Mouse (Mus musculus) intestine, embryonic 16.5 days (tissue): ENCODE results near the gene Ccdc102a. TPM values are rescaled to one million over a fixed set of nuclear protein-coding genes. Genes with fewer than 3 reads are reported as not detected.

Source experiments
- ATAC-seq: fragments of 200-750 bp; cut with Nextera tagmentation; 2 replicates; pipeline ENCODE4 v1.8.0; 2017; ENCODE audit warnings: moderate TSS enrichment, moderate library complexity
- H3K27ac ChIP-seq: fragments of 300-500 bp; sonication (generic); 2 replicates; pipeline ENCODE4 v1.5.1; 2014; ENCODE audit warnings: mild to moderate bottlenecking, low read length
- H3K27me3 ChIP-seq: fragments of 300-500 bp; sonication (generic); replicated peaks from 2 replicates; pipeline ENCODE4 v1.6.1; 2014; ENCODE audit warnings: low read length, control low read depth, mixed read lengths; ENCODE audit not compliant: control insufficient read depth, insufficient read depth
- H3K36me3 ChIP-seq: fragments of 300-500 bp; sonication (generic); 2 replicates; pipeline ENCODE4 v1.6.1; 2014; ENCODE audit warnings: low read length, control low read depth; ENCODE audit not compliant: control insufficient read depth, insufficient read depth
- H3K4me1 ChIP-seq: fragments of 300-500 bp; sonication (generic); 2 replicates; pipeline ENCODE4 v1.6.1; 2014; ENCODE audit warnings: low read length, control low read depth, mixed read lengths; ENCODE audit not compliant: control insufficient read depth, insufficient read depth
- H3K4me2 ChIP-seq: fragments of 300-500 bp; sonication (generic); 2 replicates; pipeline ENCODE4 v1.6.1; 2014; ENCODE audit warnings: low read depth, low read length, control low read depth
- H3K4me3 ChIP-seq: fragments of 300-500 bp; sonication (generic); 2 replicates; pipeline ENCODE4 v1.5.1; 2014; ENCODE audit warnings: mild to moderate bottlenecking, low read length
- H3K9ac ChIP-seq: fragments of 300-500 bp; sonication (generic); 2 replicates; pipeline ENCODE4 v1.6.1; 2014; ENCODE audit warnings: low read depth, low read length
- H3K9me3 ChIP-seq: fragments of 300-500 bp; sonication (generic); 2 replicates; pipeline ENCODE4 v1.6.1; 2016; ENCODE audit warnings: low read length, control low read depth; ENCODE audit not compliant: control insufficient read depth
- WGBS: fragments of 180-500 bp; shearing (Covaris S2); extraction: QIAGEN DNeasy Blood & Tissue Kit; methylation state at CpG from one replicate; pipeline ENCODE4 v1.1.7; 2014; 5-methylcytosine and 5-hydroxymethylcytosine counted together
- polyA plus RNA-seq: library from polyadenylated mRNA; unstranded; fragments of >200 nt; fragmentation: Nextera tagmentation; extraction: Ambion mirVana; gene quantifications from 2 replicates; pipeline ENCODE4 v1.2.1, GENCODE M21; 2015

Ccdc102a gene
- polyA plus RNA-seq, 1 experiment from 2014 or later, result 10.9 TPM

DNA sequence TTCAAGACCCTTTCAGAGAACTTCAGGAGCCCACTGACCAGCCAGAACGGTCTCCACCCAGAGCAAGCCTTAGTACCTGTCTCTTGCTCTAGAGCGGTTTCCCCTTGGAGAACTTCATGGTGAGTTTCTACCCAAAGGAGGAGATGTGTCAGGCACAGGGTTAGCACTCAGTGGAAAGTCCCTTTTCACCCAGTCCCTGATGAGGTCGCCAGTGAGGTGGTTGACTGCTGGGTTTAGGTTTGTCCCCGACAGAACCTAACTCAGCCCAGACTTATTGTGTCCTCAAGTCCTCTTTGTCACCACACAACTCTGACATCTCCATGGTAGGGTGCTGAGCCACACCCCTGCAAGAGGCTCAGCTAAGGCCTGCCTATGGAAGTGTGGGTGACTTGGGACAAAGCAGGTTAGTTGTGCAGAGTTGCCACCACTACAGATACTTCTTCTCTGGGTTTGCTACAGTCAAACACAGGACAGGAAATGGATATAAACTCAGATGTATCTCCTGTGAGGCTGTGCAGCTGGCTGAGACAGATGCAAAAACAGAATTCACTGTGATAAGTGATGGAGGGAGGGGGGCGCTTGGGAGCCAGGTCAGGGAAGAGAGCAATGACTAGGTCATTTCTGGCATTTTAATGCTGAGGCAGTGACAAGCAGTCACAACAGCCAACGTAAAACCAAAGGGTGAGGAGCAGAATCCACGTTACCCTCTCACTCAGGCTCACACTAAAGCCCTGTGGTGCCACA, 35.9 kb upstream of the Ccdc102a start:
- Histone ChIP-seq H3K4me3 (no peak overlapping the region), H3K4me1 (peaks cover 12% of the 10 kb centered on the region), H3K9ac (no peak overlapping the region), H3K27me3 (no peaks in the 10 kb centered on the region), H3K4me2 (no peak overlapping the region), H3K27ac (no peak overlapping the region), H3K36me3 (no peaks in the 10 kb centered on the region), H3K9me3 (no peaks in the 10 kb centered on the region)
- ATAC-seq, result no peak
- WGBS, result 72% methylated on average over 7 of the region's 7 CpGs

- H3K27me3 ChIP-seq, result no peaks in the 10 kb centered on the region
- no peaks in the 10 kb centered on the region for H3K9me3 ChIP-seq
- no peaks in the 10 kb centered on the region for H3K36me3 ChIP-seq
- H3K27ac ChIP-seq, result no peak overlapping the region
- no peak overlapping the region for H3K4me2 ChIP-seq
- H3K4me1 ChIP-seq, result peaks cover 12% of the 10 kb centered on the region
- no peak for ATAC-seq
- no peak overlapping the region for H3K4me3 ChIP-seq
- no peak overlapping the region for H3K9ac ChIP-seq
- WGBS, result 71% methylated on average over 5 of the region's 5 CpGs
Observed at GRCm38 (mm10) chr8:94952086-94952485, 34.2 kb upstream of the Ccdc102a start.

DNA sequence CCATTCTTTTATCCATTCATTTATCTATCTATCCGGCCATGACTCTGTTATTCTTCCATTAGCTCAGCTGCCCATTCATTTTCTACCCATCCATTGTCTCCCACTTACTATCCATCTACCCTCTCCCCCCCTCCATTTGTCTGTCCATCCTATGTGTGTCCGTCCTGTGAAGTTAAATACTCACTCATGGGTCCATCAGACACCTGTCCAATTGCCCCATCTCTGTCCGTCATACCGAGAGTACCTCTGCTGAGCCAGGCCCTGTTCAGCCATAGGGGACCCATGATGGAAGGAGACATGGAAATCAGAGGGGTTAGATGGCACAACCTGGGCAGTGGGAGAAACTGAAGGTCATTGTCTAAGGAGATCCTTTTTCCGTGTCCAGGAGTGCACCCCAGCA, 32.6 kb upstream of the Ccdc102a start:
- Histone ChIP-seq H3K27me3 (no peaks in the 10 kb centered on the region), H3K4me3 (no peak overlapping the region), H3K9ac (no peak overlapping the region), H3K27ac (no peak overlapping the region), H3K4me2 (no peak overlapping the region), H3K4me1 (peaks cover 12% of the 10 kb centered on the region), H3K36me3 (no peaks in the 10 kb centered on the region), H3K9me3 (no peaks in the 10 kb centered on the region)
- WGBS, result 78% methylated on average over 5 of the region's 5 CpGs
- ATAC-seq, result no peak

- WGBS, result 20% methylated on average over 4 of the region's 4 CpGs
- peak; percentile 61 for ATAC-seq
Observed at GRCm38 (mm10) chr8:94950046-94950445, 32.1 kb upstream of the Ccdc102a start.

DNA sequence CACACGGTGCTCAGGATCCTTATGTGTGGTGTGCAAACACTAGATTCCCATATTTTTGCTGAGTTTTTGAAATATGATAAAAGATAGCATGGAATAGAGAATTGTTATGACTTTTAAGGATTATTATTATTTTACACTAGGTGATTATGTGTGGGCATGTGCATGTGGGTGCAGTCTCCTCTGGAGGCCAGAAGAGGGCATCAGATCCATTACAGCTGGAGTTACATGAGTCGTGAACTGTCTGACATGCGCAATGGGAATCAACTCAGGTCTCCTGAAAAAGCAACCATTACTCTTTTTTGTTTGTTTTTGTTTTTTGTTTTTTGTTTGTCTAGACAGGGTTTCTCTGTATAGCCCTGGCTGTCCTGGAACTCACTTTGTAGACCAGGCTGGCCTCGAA, 31.1 kb upstream of the Ccdc102a start:
- no peaks in the 10 kb centered on the region for H3K27me3 ChIP-seq

More at GRCm38 (mm10) chr8:94950046-94950445, 32.1 kb upstream of the Ccdc102a start:
- H3K27ac ChIP-seq, result no peak overlapping the region
- no peaks in the 10 kb centered on the region for H3K27me3 ChIP-seq
- H3K9ac ChIP-seq, result no peak overlapping the region
- H3K4me1 ChIP-seq, result peaks cover 12% of the 10 kb centered on the region
- H3K9me3 ChIP-seq, result no peaks in the 10 kb centered on the region
- H3K4me2 ChIP-seq, result no peak overlapping the region
- H3K4me3 ChIP-seq, result no peak overlapping the region
- no peaks in the 10 kb centered on the region for H3K36me3 ChIP-seq

DNA sequence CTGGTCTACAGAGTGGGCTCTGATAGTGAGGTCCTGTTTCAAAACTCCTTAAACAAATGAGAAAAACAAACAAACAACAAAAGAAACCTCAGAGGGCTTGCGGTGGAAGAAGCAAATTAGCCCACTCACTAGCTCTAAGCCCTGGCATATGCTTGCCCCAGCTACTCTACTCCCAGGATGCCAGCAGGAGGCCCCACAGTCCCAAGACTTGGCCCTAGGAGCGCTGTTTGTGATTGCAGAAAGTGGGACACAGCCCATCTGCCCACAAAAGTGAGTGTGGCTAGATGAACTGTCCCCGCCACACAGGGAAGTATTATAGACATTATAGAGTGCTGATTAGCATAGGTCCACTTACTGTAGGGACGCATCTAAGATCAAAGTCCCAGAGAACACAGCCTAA, 30.5 kb upstream of the Ccdc102a start:
- H3K36me3 ChIP-seq, result no peaks in the 10 kb centered on the region
- WGBS, result 77% methylated on average over 4 of the region's 4 CpGs
- no peaks in the 10 kb centered on the region for H3K27me3 ChIP-seq
- H3K4me3 ChIP-seq, result no peak overlapping the region
- H3K4me1 ChIP-seq, result no peaks in the 10 kb centered on the region
- ATAC-seq, result no peak
- no peak overlapping the region for H3K27ac ChIP-seq
- H3K9me3 ChIP-seq, result no peaks in the 10 kb centered on the region
- no peak overlapping the region for H3K4me2 ChIP-seq
- no peak overlapping the region for H3K9ac ChIP-seq

More for the DNA sequence above, 31.1 kb upstream of the Ccdc102a start:
- H3K9ac ChIP-seq, result no peak overlapping the region
- no peaks in the 10 kb centered on the region for H3K9me3 ChIP-seq
- H3K4me2 ChIP-seq, result no peak overlapping the region
- 0 out of 2 replicates have a peak, but pooled peaks cover 3% of the 10 kb centered on the region for H3K4me1 ChIP-seq
- H3K27ac ChIP-seq, result no peak overlapping the region
- H3K4me3 ChIP-seq, result no peak overlapping the region
- 84% methylated on average over 4 of the region's 4 CpGs for WGBS
- ATAC-seq, result no peak
- H3K36me3 ChIP-seq, result no peaks in the 10 kb centered on the region

DNA sequence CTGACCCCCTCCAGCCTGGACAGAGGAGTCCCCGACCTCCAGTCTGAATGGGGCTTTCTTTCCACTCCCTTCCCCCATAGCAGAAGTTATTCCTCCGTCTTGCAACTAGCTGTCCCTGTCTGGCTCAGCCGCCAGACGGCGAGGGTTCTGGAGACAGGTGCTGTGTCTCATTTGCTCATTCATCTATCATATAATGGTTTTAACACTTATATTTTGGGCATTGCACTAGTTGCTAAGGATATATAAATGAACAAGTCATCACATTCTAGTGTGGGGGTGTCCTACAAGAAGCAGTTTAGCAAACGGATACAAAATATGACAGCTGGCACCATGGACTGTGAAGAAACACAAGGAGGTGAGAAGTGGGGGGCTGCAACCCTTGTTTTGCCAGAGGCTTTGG, 27.3 kb upstream of the Ccdc102a start:
- ATAC-seq, result no peak
- Histone ChIP-seq H3K9me3 (no peaks in the 10 kb centered on the region), H3K9ac (no peak overlapping the region), H3K27ac (no peak overlapping the region), H3K36me3 (no peaks in the 10 kb centered on the region), H3K27me3 (no peaks in the 10 kb centered on the region), H3K4me3 (no peak overlapping the region), H3K4me2 (no peak overlapping the region), H3K4me1 (no peaks in the 10 kb centered on the region)
- WGBS, result 50% methylated on average over 6 of the region's 6 CpGs

GRCm38 (mm10) chr8:94942566-94942965, 24.7 kb upstream of the Ccdc102a start:
- ATAC-seq, result peak; percentile 26; the same call in 1 of the 2 replicates
- Histone ChIP-seq H3K27ac (no peak overlapping the region), H3K9ac (no peak overlapping the region), H3K36me3 (no peaks in the 10 kb centered on the region), H3K4me1 (no peaks in the 10 kb centered on the region), H3K4me3 (no peak overlapping the region), H3K9me3 (no peaks in the 10 kb centered on the region), H3K4me2 (no peak overlapping the region), H3K27me3 (no peaks in the 10 kb centered on the region)
- 17% methylated on average over 6 of the region's 6 CpGs for WGBS

DNA sequence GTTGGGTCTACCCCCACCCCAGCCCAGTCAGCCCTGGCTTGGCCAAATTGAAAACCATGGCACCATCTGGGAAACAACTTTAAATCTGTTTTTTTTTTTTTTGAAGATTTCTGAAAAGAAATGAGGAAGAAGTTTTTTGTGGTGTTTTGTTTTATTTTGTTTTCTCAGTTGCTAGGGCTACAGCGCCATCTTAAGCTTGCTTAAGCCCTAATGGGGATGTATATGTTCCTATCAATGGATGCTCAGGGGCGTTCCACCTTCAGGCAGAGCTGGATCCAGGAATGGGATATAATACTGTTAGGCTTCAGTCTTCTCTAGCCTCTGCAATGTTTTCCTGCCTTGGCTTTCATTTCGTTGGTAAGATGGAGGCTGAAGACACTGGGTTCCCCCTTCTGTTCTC, 17.3 kb upstream of the Ccdc102a start:
- 83% methylated on average over 3 of the region's 3 CpGs for WGBS
- ATAC-seq, result no peak
- Histone ChIP-seq H3K9ac (no peak overlapping the region), H3K4me2 (no peak overlapping the region), H3K9me3 (no peaks in the 10 kb centered on the region), H3K27ac (no peak overlapping the region), H3K36me3 (no peaks in the 10 kb centered on the region), H3K4me3 (no peak overlapping the region), H3K4me1 (no peaks in the 10 kb centered on the region), H3K27me3 (no peaks in the 10 kb centered on the region)

GRCm38 (mm10) chr8:94933918-94934317, 16.0 kb upstream of the Ccdc102a start:
- Histone ChIP-seq H3K9ac (no peak overlapping the region), H3K27me3 (no peaks in the 10 kb centered on the region), H3K4me3 (no peak overlapping the region), H3K36me3 (no peaks in the 10 kb centered on the region), H3K27ac (no peak overlapping the region), H3K9me3 (no peaks in the 10 kb centered on the region), H3K4me1 (no peaks in the 10 kb centered on the region), H3K4me2 (no peak overlapping the region)
- 54% methylated on average over 5 of the region's 5 CpGs for WGBS
- no peak for ATAC-seq
